Mouse (Mus musculus) left cerebral cortex, adult 11 months (tissue): ENCODE measurements around the gene Tnrc6c.

ENCODE experiments used
- DNase-seq: peaks from one replicate; pipeline ENCODE4 v3.0.0; 2022; ENCODE audit warnings: low spot score

The Tnrc6c gene

GRCm38 (mm10) chr11:117638386-117638785, 15.7 kb upstream of the Tnrc6c start:
- no peak for DNase-seq

GRCm38 (mm10) chr11:117638809-117639208, 15.3 kb upstream of the Tnrc6c start:
- DNase-seq: no peak

DNA sequence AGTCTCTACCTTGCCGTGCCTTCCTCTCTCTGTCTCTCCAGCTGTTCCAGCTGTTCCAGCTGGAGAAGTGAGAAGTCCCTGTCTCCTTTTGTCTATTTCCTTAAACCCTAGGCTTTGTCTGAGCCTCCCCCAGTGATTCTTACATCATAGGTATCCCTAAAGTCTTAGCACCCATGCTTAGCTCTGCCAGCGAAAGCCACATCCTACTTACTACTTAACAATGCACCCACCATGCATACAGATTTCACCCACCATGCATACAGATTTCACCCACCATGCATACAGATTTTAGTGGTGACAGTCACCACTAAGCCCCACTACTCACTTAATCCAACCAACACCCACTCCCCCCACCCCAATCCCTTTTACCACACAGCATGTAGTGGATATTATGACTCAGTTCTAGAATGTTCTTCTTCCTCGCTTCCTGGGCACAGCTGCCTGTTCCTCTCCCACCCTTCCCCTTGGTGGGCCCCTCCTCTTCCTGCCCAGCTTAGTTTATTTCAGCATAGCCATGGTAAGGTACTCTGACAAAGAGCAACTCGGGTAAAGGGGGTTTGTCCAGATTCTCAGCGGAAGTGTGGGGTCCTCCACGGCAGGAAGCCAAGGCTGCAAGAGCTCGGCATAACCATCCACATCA, 14.6 kb upstream of the Tnrc6c start:
- no peak for DNase-seq

DNA sequence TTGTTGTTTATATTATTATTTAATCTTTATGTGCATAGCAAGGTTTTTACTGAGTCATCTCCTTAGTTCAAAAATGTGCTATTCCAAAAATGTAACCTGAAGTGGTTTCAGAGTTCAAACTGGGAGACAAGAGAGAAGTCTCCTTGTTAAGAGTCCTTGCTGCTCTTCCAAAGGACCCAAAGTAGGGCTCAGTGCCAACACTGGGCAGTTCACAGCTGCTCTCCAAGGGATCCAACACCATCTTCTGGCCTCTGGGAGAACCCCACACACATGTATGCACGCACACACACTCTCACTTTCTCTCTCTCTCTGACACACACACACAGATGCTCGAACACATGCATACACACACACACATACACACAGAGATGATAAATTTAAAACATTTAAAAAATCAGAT, 11.9 kb upstream of the Tnrc6c start:
- DNase-seq: no peak

DNA sequence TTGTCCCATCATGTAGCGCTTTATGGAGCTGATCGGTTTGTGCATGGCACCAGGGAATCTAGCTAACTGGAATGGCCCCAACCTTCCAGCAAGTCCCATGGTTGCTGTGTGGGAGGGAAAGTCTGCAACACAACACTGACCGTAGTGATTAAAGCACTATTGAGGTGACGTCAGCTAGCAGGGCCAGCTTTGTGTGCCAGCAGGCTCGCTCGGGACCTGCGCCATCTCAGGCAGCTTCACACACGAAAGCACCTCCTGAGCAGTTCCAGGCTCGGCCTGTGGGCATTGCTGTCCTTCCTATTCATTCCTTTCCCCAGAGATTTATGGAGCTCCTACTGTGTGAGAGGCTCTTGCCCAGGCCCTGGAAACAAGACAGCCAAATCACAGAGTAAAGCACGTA, 10.8 kb upstream of the Tnrc6c start:
- no peak for DNase-seq

DNA sequence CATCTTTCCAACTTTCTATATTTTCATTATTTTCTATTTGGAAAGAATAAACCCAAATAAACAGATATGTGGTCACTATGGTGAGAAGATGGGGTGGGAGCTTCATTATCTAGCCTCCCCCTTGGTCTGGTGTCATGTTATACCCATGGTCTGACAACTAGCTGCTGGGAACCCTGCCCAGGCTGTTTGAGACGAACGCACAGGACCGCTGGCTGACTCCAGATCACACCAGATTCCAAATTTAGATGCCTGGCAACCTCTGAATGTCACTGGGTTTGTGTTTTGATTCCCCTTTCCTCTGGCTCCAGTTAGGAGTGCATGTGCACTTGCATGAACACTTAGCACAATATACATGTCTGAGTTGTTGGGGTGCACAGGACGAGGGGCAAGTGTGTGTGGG, 7.3 kb upstream of the Tnrc6c start:
- no peak for DNase-seq

- DNase-seq: no peak
Observed at GRCm38 (mm10) chr11:117648005-117648404, 6.1 kb upstream of the Tnrc6c start.

DNA sequence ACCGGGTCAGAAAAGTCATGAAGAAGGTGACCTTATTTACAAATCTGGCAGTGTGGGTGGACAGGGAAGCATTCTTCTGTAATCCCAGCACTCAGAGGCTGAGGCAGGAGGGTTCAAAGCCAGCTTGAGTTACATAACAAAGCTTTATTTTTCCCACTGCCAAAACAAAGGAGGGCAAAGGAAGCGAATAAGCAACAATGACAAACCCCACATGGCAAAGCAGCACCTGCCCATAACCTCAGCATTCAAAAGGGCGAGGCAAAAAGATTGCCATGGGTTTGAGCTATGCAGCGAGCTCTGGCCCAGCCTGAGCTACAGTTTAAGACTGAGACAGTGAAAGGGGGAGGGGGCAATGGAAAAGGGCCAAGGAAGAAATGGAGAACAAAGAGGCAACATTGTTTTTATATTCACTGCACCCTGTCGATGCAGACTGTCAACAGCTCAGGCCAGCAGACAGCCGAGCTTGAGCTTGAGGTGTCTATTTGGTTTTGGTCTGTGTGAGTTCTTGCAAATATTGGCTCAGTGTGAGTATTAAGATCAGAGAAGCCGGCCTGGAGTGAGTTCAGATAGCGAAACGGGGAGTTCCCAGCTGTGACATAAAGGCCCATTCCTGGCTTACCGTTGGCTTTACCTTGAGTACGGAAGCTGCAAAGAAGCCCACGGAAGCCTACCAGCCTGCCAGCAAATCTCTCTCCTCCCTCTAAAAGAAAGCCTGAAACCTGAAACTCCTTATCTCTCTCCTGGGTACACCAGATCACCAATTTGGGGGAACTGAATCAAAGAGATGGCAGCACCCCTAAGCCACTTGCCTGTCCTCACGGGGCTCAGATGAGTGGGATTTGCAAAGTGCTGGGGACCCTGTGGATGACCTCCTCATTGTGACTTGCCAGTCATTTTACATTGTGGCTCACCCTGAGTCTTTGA, 3.1 kb upstream of the Tnrc6c start:
- DNase-seq: no peak

DNA sequence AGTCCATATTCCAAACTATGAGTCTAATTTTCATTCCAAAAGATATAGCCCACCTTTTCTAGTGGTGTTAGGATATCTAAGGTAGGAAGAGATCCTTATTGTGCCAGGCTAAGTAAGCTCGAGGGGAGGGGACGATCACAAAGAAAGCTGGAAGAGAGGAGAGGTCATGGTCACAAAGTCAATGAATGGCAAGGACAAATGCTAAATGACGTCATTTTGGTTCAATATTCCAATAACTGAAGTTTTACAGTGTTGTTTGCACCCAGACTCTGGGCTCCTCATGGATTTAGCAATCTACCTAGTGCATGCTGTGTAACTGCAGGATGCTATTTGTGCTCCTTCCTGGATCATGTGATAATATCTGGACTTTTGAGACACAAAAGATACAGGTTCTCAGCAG, 1.2 kb upstream of the Tnrc6c start:
- DNase-seq: no peak

DNA sequence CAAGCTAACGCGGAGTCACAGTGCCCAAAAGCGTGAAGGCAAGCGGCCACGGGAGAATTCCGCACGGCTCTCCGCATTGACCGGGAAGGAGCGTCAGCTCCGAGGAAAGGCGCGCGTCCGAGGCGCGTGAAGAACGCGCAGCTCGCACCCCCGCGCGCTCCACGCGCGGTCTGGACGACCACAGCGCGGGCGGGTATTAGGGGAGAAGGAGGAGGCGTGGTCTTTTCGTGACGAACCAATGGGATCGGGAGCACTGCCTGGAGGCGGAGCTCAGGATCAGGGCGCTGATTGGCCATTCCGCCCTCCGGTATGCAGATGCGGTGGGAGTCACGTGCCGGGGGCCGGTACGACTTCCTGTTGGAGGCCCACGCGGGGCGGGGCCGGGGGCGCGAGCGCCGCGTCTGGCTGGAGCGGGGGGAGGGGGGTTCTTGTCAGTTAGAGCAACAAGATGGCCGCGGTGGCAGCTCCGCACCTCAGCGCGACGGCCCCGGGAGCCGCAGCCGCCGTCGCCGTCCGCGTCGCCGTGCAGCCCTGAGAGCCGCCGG, 363 bp downstream of the Tnrc6c start:
- DNase-seq: peak; percentile 99

- DNase-seq: no peak
Observed at GRCm38 (mm10) chr11:117654934-117655291, 824 bp downstream of the Tnrc6c start.

DNA sequence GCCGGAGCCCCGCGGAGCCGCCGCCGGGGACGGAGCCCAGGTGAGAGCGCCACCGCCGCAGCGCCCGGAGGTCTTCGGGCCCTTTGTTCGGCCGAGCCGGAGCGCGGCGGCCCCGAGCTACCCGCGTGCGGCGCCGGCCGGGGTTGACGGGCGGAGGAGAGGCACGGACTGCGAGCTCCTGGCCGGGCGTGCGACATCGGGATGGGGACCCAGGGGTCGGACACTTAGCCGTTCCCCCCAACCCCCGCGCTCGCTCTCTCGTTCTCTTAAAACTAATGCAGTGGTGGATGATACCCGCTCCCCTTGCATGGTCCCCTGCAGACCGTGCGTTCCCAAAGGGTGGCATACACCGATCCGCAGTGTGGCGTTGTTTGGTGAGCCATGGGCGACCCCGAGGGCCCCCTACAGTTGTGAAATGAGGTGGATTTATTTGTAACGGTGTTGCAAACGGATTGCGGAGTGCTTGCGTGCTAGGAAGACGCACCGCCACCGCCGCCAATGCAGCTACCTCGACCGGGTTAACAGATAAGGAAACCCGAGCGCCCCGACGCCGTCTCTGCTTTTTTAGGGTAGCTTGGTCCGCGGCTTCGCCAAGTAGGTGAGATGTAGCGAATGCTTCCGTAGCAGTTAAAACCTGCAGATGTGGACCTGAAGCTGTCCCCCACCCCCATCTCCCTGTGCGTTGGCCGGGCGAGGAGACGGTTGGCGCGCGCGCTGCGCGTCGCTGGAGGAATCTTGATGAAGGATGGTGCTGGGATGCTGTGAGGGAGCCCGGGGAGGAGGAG, 1.4 kb downstream of the Tnrc6c start:
- DNase-seq: peak; percentile 45

DNA sequence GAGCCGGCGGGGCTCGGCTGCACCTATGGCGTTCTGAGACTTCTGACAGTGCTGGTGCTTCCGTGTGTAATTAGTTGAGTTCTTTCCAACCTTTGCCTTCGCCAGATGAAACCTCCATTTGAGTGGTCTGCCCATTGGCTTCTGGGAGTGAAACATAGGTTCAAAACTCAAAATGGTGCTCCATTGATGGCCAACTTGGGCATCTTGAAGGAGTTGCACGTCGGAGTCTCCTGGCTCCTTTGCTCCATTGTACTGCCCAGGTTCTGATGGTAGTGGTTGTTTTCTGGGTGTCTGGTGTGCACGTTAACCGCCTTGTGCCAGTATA, 1.9 kb downstream of the Tnrc6c start:
- no peak for DNase-seq

DNA sequence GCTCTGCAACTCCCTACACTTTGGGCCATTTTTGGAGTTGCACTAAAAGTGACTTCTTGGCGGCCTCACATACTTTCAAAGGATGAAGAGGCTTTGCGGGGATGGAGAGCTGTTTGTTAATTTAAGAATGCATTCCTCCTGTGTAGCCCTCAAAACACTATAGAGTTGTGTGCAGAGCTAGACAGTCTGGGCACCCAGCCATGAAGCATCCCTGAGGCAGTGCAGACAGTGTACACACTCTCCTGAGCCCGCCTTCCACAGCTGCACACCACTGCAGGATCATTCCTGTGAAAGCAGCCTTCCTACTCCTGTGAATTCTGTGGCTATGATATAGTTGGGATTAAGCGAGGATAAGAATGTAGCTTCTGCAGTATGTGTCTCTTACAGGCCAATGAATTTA, 4.9 kb downstream of the Tnrc6c start:
- no peak for DNase-seq

GRCm38 (mm10) chr11:117663036-117663809, 9.1 kb downstream of the Tnrc6c start:
- DNase-seq: no peak

GRCm38 (mm10) chr11:117663810-117664139, 9.7 kb downstream of the Tnrc6c start:
- DNase-seq: no peak

DNA sequence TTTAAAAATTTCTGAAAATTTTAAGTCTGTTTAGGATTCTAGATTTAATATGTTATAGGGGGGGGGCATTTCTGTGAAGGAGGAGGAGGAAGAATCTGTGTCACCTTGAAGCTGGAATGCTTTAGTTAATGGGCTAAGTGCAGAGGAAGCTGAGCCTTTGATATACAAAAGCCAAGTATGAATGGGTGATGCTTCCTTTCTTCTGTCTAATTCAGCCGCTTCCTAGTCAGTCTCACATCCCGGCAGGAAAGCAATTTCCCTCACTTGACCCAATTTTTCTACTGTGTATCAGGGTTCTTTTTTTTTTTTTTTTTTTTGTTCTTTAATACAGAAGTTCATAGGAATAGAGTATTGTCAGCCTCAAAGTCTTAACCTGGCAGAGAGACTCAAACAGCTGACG, 11.1 kb downstream of the Tnrc6c start:
- no peak for DNase-seq

- no peak for DNase-seq
Observed at GRCm38 (mm10) chr11:117666563-117666962, 12.5 kb downstream of the Tnrc6c start.

DNA sequence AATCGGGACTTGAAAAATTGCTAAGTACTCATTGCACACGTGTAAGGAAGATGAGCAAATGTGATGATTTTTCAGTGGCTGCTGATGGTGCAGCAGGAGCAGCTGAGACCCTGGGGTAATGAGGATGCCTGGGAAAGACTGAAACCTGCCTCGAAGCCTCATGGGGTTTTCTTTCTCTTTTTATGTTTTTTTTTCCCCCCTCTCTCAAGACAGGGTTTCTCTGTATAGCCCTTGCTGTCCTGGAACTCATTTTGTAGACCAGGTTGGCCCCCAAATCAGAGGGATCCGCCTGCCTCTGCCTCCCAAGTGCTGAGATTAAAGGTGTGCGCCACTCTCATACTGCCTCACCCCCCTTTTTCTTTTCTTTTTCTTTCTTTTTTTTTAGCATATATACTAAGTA, 13.1 kb downstream of the Tnrc6c start:
- DNase-seq: no peak

- no peak for DNase-seq
Observed at GRCm38 (mm10) chr11:117667825-117668224, 13.7 kb downstream of the Tnrc6c start.

GRCm38 (mm10) chr11:117671626-117672025, 17.5 kb downstream of the Tnrc6c start:
- DNase-seq: no peak

DNA sequence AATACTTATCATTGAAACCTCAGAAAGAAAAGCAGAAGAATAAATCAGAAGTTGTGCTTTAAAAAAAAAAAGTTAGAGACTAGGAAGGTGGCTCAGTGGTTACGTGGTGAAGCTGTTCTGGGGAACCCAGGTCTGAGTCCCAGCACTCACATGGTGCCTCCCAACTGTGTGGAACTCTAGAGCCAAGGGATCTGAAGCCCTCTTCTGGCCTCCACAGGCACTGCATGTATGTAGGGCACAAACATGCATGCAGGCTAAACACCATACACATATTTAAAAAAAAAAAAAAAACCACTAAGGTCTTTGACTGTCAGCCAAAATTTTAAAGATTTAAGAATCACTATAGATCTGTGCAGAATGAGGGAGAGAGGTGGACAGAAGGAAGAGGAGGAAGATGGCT, 20.4 kb downstream of the Tnrc6c start:
- DNase-seq: no peak
